Mouse (Mus musculus): ENCODE results near the gene Sema5a. TPM values are rescaled to one million over a fixed set of nuclear protein-coding genes. Genes with fewer than 3 reads are reported as not detected.
"Not testable (repeated sequence)": the region's sequence is repeated elsewhere in the genome, so short reads cannot be mapped to it uniquely, and the experiment has no call there.

Sema5a gene
- polyA plus RNA-seq, 1 experiment from 2014 or later, result 0.59 TPM

DNA sequence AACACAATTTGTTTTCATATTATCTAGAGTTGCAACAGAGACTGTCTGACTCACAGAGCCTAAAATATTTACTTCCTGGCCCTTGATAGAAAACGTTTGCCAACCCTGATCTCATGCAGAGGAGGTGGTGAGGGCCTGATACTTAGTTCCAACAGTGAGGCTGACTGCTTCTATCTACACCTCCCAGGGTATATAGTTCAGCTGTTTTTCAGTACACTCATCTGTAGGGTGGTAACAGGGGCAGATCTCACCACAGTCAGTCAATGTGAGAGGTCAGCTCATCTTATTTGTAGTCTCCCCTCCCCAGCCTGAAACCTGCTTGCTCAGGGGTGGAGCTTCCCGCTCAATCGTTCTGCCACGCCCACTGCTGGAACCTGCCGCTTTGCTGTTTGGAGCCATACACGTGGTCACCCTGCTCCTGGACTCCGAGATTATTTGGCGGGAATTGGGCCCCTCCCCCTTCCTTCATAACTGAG lies 11.9 kb upstream of the Sema5a start:
- not testable (repeated sequence) for ATAC-seq (ENCODE audit: insufficient read depth); H3K4me2 ChIP-seq; H3K27ac ChIP-seq (replicated peaks); H3K36me3 ChIP-seq (replicated peaks); H3K27me3 ChIP-seq; H3K4me3 ChIP-seq (replicated peaks); H3K4me1 ChIP-seq (replicated peaks); H3K9me3 ChIP-seq (replicated peaks); H3K9ac ChIP-seq
- WGBS (ENCODE audit: insufficient replicate concordance), result 10% methylated on average over 8 of the region's 8 CpGs

DNA sequence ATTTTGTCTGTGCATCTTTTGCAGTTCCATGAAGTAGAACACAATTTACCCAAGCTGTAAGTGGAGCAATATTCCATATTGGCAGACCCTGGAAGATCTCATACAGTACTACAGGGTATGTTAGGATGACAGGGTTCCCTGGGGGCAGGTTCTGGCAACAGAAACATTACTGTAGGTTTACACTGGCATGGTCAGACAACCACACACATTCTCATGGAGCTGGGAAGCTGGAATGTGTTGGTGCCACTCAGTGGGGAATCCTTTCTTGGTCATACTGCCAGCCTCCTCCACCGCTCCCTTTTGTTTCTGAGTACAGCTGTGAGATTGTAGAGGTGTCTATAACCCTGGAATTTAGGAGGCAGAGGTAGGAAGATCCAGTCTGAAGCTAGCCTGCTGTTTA lies 11.2 kb upstream of the Sema5a start:
- Histone ChIP-seq H3K4me1 (replicated peaks) (no peaks in the 10 kb centered on the region), H3K36me3 (replicated peaks) (no peaks in the 10 kb centered on the region), H3K27ac (replicated peaks) (no peak overlapping the region), H3K4me3 (replicated peaks) (no peak overlapping the region), H3K27me3 (no peaks in the 10 kb centered on the region), H3K9ac (no peak overlapping the region), H3K4me2 (no peak overlapping the region), H3K9me3 (replicated peaks) (no peaks in the 10 kb centered on the region)
- 83% methylated on average over 1 of the region's 1 CpGs for WGBS (ENCODE audit: insufficient replicate concordance)
- no peak for ATAC-seq (ENCODE audit: insufficient read depth)

DNA sequence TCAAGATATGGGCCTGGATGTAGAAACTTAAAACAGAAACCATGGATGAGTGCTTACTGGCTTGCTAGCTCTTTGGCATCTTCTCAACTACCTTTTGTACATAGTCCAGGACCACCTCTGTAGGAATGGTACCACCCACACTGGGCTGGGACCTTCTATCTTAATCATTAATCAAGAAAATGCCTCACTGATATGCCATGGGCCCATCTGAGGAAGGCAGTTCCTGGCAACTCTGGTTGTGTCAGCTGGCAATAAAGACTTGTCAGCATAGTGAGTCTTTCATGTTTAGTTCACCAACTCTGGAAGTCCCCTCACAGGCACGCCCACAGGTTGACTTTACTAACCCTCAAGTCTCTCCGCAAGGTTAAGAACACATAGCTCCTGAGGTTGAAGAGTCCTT lies 5.5 kb upstream of the Sema5a start:
- no peak for ATAC-seq (ENCODE audit: insufficient read depth)
- Histone ChIP-seq H3K27ac (replicated peaks) (no peak overlapping the region), H3K4me2 (no peak overlapping the region), H3K4me1 (replicated peaks) (no peaks in the 10 kb centered on the region), H3K9ac (no peak overlapping the region), H3K27me3 (no peaks in the 10 kb centered on the region), H3K36me3 (replicated peaks) (no peaks in the 10 kb centered on the region), H3K9me3 (replicated peaks) (no peaks in the 10 kb centered on the region), H3K4me3 (replicated peaks) (no peak overlapping the region)
- 63% methylated on average over 2 of the region's 2 CpGs for WGBS (ENCODE audit: insufficient replicate concordance)

DNA sequence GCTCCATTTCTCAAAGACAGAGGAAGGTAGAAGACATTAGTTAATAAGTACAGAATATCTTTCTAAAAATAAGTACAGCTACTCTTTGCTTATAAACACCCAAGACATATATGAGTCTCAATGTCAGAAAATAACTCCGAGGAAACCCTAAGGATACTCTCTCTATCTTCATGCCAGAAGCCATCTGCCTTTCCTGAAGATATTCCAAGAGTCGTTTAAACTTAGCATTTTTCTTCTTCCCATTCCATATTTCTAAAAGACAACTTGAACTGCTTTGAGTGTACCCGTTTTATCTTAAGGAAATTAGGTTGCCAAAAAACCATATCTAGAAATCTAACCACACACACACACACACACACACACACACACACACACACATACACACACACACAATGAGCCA lies 4.5 kb upstream of the Sema5a start:
- ATAC-seq (ENCODE audit: insufficient read depth), result no peak
- Histone ChIP-seq H3K9me3 (replicated peaks) (no peaks in the 10 kb centered on the region), H3K4me3 (replicated peaks) (no peak overlapping the region), H3K4me2 (no peak overlapping the region), H3K27ac (replicated peaks) (no peak overlapping the region), H3K9ac (no peak overlapping the region), H3K4me1 (replicated peaks) (peaks cover 2% of the 10 kb centered on the region; the same call in 1 of the 2 replicates), H3K36me3 (replicated peaks) (no peaks in the 10 kb centered on the region), H3K27me3 (peaks cover 8% of the 10 kb centered on the region)
- WGBS (ENCODE audit: insufficient replicate concordance), result 49% methylated on average over 3 of the region's 3 CpGs

DNA sequence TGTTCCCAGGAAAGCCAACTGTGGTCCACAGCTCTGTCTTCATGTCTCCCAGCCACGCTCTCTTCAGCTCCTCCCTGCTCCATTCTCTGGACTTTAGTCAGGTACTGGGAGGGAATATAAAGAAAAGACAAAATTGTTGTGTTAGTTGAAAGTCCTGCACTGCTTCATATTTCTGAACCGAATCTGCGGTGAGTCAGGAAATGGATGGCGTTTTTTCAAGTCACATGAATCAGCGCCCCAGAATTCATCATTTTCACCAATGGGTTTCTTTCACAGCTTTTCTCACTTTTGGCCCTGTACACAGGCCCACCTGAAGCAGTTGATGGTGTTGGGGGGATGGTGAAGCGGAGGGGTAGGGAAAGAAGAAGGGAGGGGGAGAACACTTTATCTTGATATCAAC lies 2.9 kb upstream of the Sema5a start:
- no peak for ATAC-seq (ENCODE audit: insufficient read depth)
- no peak overlapping the region for H3K4me2 ChIP-seq

DNA sequence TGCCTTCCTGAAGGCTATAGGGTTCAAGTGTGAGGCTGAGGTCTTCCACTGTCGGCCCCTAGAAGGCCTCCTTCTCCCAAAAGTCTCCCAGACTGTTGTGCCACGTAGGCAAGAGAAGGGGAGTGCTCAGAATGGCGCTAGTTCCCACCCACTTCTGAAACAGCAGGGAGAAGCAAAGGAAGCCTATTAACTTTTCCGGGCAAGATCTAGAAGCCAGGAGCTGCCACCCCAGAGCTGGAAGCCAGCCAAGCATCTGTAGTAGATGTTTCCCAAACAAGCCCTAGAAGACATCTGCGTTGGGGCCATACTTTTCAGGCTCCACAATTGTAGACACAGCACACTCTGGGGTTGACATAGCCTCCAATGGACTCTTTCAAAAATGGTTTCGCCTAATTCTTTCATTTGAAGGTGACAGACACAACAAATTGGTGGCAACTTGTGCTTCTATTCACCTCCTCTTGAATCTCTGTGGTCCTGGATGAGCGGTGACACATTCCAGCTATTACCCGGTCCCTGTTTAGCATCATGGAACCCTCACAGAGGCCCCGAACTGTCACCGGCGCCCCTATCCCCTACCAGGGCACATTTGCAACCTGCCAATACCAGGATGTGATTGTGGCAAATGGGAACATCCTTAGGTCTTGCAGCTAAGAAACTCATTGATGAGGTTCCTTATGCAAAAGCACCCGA lies 1.4 kb upstream of the Sema5a start:
- Histone ChIP-seq H3K4me2 (peak overlapping the region; percentile 74), H3K4me1 (replicated peaks) (peaks cover 4% of the 10 kb centered on the region; the same call in 1 of the 2 replicates), H3K27ac (replicated peaks) (no peak overlapping the region), H3K27me3 (peaks cover 36% of the 10 kb centered on the region), H3K4me3 (replicated peaks) (peak overlapping the region; percentile 53), H3K36me3 (replicated peaks) (no peaks in the 10 kb centered on the region), H3K9me3 (replicated peaks) (no peaks in the 10 kb centered on the region), H3K9ac (no peak overlapping the region)
- 53% methylated on average over 12 of the region's 12 CpGs for WGBS (ENCODE audit: insufficient replicate concordance)
- ATAC-seq (ENCODE audit: insufficient read depth), result no peak

More for the DNA sequence above, 2.9 kb upstream of the Sema5a start:
- 72% methylated on average over 6 of the region's 6 CpGs for WGBS (ENCODE audit: insufficient replicate concordance)
- Histone ChIP-seq H3K27ac (replicated peaks) (no peak overlapping the region), H3K9ac (no peak overlapping the region), H3K36me3 (replicated peaks) (no peaks in the 10 kb centered on the region), H3K4me1 (replicated peaks) (peaks cover 4% of the 10 kb centered on the region; the same call in 1 of the 2 replicates), H3K4me3 (replicated peaks) (no peak overlapping the region), H3K9me3 (replicated peaks) (no peaks in the 10 kb centered on the region), H3K27me3 (peaks cover 23% of the 10 kb centered on the region)

DNA sequence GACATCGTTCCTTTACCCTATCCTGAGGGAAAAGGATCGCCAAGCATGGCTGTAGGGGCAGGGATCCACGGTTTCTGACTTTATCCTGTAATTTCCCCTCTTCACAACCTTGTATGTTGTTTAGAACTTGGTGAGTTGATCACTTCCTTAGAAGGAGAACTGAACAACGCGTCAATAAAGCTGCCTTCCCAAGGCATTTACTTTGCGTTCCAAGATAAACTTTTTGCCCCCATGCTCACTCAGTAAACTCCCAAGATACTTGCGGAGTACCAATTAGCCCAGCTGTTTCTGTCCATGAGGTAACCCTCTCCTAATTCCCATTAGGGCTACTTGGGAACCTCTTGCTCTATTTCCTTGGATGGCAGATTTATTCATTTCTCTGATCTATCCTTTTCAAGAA lies 786 bp upstream of the Sema5a start:
- no peak overlapping the region for H3K9ac ChIP-seq
- H3K27ac ChIP-seq (replicated peaks), result no peak overlapping the region
- peak overlapping the region; percentile 53 for H3K4me3 ChIP-seq (replicated peaks)
- peaks cover 36% of the 10 kb centered on the region for H3K27me3 ChIP-seq
- no peaks in the 10 kb centered on the region for H3K9me3 ChIP-seq (replicated peaks)
- 42% methylated on average over 7 of the region's 7 CpGs for WGBS (ENCODE audit: insufficient replicate concordance)
- no peak for ATAC-seq (ENCODE audit: insufficient read depth)
- peak overlapping the region; percentile 74 for H3K4me2 ChIP-seq
- peaks cover 4% of the 10 kb centered on the region; the same call in 1 of the 2 replicates for H3K4me1 ChIP-seq (replicated peaks)
- no peaks in the 10 kb centered on the region for H3K36me3 ChIP-seq (replicated peaks)

DNA sequence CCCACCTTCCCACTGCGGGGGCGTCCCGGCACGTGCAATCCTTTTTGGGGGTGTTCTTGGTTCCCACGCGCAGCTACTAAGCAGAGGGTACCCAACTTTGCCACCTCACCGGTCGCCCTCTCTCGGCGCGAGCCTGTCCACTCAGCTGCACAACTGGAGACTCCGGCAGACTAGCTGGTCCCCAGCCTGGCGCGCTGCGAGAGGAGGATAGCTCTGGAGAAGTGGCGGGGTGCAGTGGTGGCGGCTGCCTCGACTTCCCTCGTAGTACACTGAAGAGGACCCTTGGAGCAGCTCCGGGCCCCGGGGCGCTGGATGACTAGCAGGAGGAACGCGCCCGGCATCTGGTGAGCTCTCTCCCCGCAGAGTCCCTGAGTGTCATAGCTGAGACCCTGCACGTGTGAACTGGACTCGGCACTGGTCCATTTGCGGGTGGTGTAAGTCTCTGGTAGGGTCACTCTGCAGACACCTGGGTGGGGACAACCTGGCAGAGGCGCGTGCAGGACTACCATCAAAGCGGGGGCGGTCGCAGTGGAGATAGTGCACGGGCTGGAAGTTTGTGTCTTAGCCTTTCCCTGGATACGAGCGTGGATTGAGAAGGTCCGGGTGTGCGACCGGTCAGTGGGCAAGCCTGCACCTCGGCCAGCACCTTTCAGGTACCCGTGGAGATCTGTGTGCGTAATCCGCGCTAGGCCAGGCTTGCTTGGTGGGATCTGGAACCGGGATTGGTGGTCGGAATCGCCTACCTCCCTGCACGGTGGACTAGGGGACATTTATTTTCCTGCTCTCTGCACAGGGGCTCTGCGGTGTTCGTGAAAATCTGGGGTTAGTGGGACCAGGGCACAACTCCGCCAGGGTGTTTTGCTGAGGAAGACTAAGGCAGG lies 586 bp downstream of the Sema5a start:
- Histone ChIP-seq H3K4me1 (replicated peaks) (peaks cover 4% of the 10 kb centered on the region; the same call in 1 of the 2 replicates), H3K4me3 (replicated peaks) (peak overlapping the region; percentile 53), H3K4me2 (peak overlapping the region; percentile 74), H3K36me3 (replicated peaks) (no peaks in the 10 kb centered on the region), H3K9ac (peak overlapping the region; percentile 35; the same call in 1 of the 2 replicates), H3K27ac (replicated peaks) (no peak overlapping the region), H3K9me3 (replicated peaks) (no peaks in the 10 kb centered on the region), H3K27me3 (peaks cover 36% of the 10 kb centered on the region)
- ATAC-seq (ENCODE audit: insufficient read depth), result peak; percentile 41
- WGBS (ENCODE audit: insufficient replicate concordance), result under 1% methylated on average over 52 of the region's 52 CpGs

DNA sequence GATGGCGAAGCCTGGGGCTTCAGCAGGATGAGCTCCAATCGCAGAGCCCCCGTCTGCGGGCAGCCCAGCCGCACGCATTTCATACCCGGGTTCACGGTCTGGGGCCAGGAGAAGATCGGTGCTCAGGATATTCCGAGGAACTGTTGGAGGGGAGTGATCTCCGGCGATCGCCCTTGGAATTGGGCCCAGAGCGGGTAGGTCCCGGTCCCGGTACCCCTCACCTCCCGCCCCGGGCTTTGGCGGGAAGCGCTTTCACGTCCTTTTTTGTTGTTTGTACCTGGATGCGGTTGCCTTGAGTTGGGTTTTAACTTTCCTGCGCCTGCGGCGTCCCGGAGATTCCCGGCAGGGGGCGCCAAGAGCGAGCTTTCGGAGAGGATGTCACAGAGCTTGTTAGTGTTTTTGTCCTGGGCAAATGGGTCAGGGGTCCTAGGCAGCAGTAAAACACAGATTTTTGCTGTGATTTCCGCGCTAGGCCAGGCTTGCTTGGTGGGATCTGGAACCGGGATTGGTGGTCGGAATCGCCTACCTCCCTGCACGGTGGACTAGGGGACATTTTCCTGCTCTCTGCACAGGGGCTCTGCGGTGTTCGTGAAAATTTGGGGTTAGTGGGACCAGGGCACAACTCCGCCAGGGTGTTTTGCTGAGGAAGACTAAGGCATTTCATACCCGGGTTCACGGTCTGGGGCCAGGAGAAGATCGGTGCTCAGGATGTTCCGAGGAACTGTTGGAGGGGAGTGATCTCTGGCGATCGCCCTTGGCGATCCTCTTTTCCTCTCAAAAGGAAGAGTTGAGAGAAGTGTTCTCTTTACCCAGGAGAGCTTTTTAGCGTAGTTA lies 1.4 kb downstream of the Sema5a start:
- Histone ChIP-seq H3K4me1 (replicated peaks) (peaks cover 4% of the 10 kb centered on the region; the same call in 1 of the 2 replicates), H3K36me3 (replicated peaks) (no peaks in the 10 kb centered on the region), H3K4me2 (peak overlapping the region; percentile 74), H3K4me3 (replicated peaks) (peak overlapping the region; percentile 53), H3K9me3 (replicated peaks) (no peaks in the 10 kb centered on the region), H3K27ac (replicated peaks) (no peak overlapping the region), H3K27me3 (peaks cover 36% of the 10 kb centered on the region), H3K9ac (no peak overlapping the region)
- 2% methylated on average over 47 of the region's 47 CpGs for WGBS (ENCODE audit: insufficient replicate concordance)
- ATAC-seq (ENCODE audit: insufficient read depth), result no peak

DNA sequence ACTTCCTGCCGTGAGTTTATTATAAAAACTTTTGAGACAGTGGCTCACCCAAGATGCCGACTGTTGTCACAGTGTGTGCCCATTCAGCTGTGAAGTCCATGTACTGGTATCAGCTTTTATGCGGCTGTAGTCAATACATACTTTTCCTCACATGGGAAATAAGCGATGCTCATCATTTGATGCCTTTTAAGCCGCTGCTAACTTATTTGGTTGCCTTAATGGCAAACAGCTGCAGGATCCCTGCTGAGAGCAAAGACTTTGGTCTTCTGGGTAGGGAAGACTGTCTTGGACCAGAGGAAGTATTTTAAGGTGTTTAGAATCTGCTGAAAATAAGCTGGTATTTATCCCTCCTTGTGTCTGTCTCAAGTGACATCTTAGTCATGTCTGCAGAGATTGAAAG lies 2.7 kb downstream of the Sema5a start:
- Histone ChIP-seq H3K9ac (no peak overlapping the region), H3K4me2 (no peak overlapping the region), H3K27ac (replicated peaks) (no peak overlapping the region), H3K27me3 (peaks cover 36% of the 10 kb centered on the region), H3K4me3 (replicated peaks) (no peak overlapping the region), H3K9me3 (replicated peaks) (no peaks in the 10 kb centered on the region), H3K36me3 (replicated peaks) (no peaks in the 10 kb centered on the region), H3K4me1 (replicated peaks) (peaks cover 4% of the 10 kb centered on the region; the same call in 1 of the 2 replicates)
- WGBS (ENCODE audit: insufficient replicate concordance), result 55% methylated on average over 5 of the region's 5 CpGs
- no peak for ATAC-seq (ENCODE audit: insufficient read depth)
